Mouse (Mus musculus): ENCODE data around the gene Tmprss7. TPM values are rescaled to one million over a fixed set of nuclear protein-coding genes. Genes with fewer than 3 reads are reported as not detected.

The Tmprss7 gene
- polyA plus RNA-seq, 1 experiment from 2014 or later = 0.44 TPM

DNA sequence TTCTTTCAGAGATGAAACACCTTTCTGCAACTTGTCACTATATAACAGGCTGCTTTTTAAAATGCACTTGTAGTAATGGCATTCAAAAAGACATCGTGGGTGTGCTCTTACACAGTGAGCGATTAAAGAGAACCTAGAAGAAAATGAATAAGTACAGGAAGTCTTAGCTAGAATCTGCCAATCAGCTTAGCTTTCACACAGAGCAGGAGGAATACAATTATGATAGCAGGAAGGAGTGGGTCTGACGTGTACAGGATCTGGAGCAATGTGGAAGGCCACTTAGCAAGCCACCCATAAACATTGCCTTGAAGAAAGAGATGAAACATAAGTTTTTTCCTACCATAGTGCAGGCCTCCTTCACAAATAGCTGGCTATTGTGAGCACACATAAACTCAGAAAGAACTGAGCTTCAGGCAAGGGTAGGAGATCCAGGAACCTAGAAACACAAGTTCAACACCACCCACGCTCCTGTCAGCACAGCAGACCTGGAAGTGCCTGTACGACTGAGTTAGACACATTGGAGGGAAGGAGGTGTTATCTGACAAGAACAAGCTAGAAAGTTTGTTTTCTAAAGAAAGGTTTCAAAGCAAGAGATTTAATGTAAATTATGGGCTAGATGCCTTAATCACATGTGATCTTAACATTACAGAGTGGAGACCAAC lies 21.2 kb upstream of the Tmprss7 start:
- ATAC-seq = no peak
- Histone ChIP-seq H3K9me3 (replicated peaks) (no peaks in the 10 kb centered on the region), H3K4me1 (no peaks in the 10 kb centered on the region), H3K4me3 (no peak overlapping the region), H3K4me2 (no peak overlapping the region), H3K27ac (no peak overlapping the region), H3K9ac (no peak overlapping the region), H3K36me3 (no peaks in the 10 kb centered on the region), H3K27me3 (replicated peaks) (no peaks in the 10 kb centered on the region)
- WGBS (ENCODE audit: insufficient replicate concordance) = 59% methylated on average over 5 of the region's 5 CpGs

DNA sequence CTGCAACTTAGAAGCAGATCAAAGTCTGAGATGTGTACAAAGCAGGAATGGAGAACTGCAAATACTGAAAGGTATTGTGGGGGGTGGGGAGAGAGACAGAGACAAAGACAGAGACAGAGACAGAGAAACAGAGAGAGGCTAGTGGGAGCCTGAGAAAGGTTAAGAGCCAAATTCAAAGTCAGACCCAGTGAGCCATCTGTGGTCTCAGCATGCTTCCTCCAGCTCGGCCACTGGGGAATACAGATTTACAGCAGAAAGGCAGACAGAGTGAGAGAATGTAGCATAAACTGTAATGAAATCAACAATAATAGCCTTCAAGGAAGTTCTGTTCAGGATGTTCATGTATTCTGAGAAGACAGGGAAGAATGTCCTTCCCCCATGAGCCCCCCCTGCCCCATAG lies 20.4 kb upstream of the Tmprss7 start:
- H3K9ac ChIP-seq = no peak overlapping the region
- H3K9me3 ChIP-seq (replicated peaks) = no peaks in the 10 kb centered on the region
- H3K4me1 ChIP-seq = no peaks in the 10 kb centered on the region
- H3K4me2 ChIP-seq = no peak overlapping the region
- no peaks in the 10 kb centered on the region for H3K27me3 ChIP-seq (replicated peaks)
- H3K27ac ChIP-seq = no peak overlapping the region
- H3K4me3 ChIP-seq = no peak overlapping the region
- no peaks in the 10 kb centered on the region for H3K36me3 ChIP-seq
- no peak for ATAC-seq
- WGBS (ENCODE audit: insufficient replicate concordance) = 39% methylated on average over 1 of the region's 1 CpGs

DNA sequence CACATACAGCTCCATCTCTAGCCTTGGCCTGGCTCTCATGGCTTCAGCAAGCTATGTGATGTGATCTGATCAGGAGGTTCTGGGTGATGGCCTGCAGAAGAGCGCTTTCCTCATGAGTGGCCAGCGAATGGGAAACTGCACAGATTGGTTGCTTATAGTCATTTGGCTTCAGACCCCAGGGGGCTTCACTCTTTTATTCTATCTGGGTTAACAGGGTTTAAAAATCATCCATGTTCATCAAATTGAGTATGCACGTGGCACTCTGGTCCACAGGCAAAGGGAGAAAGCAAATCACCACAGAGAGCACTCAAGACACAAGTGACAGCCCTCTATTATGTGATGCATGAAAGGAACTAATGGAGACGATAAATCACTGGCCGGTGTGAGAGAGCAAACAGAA lies 19.8 kb upstream of the Tmprss7 start:
- Histone ChIP-seq H3K27me3 (replicated peaks) (no peaks in the 10 kb centered on the region), H3K27ac (no peak overlapping the region), H3K9me3 (replicated peaks) (no peaks in the 10 kb centered on the region), H3K4me2 (no peak overlapping the region), H3K4me3 (no peak overlapping the region), H3K4me1 (no peaks in the 10 kb centered on the region), H3K36me3 (no peaks in the 10 kb centered on the region), H3K9ac (no peak overlapping the region)
- WGBS (ENCODE audit: insufficient replicate concordance) = 65% methylated on average over 5 of the region's 5 CpGs
- no peak for ATAC-seq

DNA sequence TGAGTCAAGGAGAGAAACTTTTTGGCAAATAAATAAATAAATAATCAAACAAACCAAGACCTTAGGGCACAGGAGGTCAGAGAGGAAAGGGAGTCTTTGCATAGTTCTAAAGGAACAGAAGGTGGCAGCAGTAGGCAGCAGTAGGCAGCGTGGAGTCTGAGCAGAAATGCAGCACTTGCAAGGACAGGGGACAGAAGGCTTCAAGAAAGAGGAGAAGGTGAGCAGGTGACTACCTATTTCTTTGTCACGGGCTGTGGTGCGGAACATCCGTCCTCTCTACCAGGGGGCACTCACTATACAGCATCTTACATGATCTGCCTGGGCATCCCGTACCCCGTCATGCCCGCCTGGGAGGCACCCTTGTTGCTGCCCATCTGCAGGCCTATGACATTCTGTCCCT lies 17.8 kb upstream of the Tmprss7 start:
- Histone ChIP-seq H3K9me3 (replicated peaks) (no peaks in the 10 kb centered on the region), H3K9ac (no peak overlapping the region), H3K4me3 (no peak overlapping the region), H3K36me3 (no peaks in the 10 kb centered on the region), H3K4me2 (no peak overlapping the region), H3K27ac (no peak overlapping the region), H3K27me3 (replicated peaks) (no peaks in the 10 kb centered on the region), H3K4me1 (no peaks in the 10 kb centered on the region)
- 61% methylated on average over 7 of the region's 7 CpGs for WGBS (ENCODE audit: insufficient replicate concordance)
- ATAC-seq = no peak; the same call in 1 of the 2 replicates

DNA sequence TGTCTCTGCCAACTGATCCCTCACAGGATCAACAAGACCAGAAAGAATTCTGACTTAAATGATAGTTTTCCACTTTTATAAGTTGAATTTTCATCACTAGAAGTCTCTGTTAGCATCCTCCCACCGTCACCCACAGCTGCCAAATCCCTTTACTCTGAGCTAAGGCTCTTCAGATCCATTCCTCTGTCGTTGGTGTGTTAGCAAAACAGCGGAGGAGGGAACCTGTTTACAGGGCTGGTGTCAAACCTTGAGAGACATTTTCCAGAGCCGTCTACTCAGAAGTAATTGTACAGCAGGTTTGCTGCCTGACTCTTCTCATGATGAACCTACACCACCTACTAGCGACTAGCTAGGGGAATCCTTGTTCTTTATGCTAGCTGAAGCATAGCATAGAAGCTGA lies 5.8 kb upstream of the Tmprss7 start:
- Histone ChIP-seq H3K27me3 (replicated peaks) (no peaks in the 10 kb centered on the region), H3K4me2 (no peak overlapping the region), H3K36me3 (no peaks in the 10 kb centered on the region), H3K4me3 (no peak overlapping the region), H3K4me1 (no peaks in the 10 kb centered on the region), H3K9ac (no peak overlapping the region), H3K9me3 (replicated peaks) (no peaks in the 10 kb centered on the region), H3K27ac (no peak overlapping the region)
- ATAC-seq = no peak
- 54% methylated on average over 5 of the region's 5 CpGs for WGBS (ENCODE audit: insufficient replicate concordance)

- ATAC-seq = no peak
- Histone ChIP-seq H3K9ac (no peak overlapping the region), H3K27ac (no peak overlapping the region), H3K4me3 (no peak overlapping the region), H3K36me3 (no peaks in the 10 kb centered on the region), H3K4me1 (no peaks in the 10 kb centered on the region), H3K4me2 (no peak overlapping the region), H3K27me3 (replicated peaks) (no peaks in the 10 kb centered on the region), H3K9me3 (replicated peaks) (no peaks in the 10 kb centered on the region)
- 68% methylated on average over 6 of the region's 6 CpGs for WGBS (ENCODE audit: insufficient replicate concordance)
Observed at GRCm38 (mm10) chr16:45697996-45698395, 4.5 kb upstream of the Tmprss7 start.

DNA sequence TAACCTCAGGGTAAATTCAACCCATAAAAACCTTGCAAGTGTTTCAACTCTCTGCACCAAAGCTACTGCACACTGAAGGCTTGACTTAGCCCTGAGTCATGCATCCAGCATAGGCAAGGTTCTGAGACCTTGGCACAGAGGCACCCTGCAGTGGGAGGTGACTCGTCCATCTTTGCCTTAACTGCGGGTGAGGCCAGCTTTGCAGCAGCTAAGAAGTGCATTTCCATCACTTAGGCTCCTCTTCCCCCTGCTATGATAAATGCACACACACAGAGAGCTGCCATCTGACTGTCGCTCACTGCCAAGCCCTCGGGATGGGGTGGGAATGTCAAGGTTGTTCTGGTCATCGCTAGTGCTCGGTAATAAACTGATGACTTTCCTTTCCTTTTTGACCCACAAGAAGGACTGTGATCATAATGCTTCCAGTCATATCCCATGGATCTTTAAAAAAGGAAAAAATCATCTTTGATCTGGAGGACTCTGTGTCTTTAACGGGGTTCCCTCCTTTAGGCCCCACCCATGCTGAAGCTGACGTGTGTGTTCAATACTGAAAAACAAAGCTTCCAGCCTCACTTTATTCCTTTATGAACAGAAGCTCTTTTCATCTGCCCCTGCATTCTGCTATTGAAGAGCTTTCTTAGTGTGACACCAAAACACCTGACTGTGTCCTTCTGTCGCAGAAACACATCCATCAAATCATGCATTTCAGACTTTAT lies 2.1 kb upstream of the Tmprss7 start:
- H3K4me2 ChIP-seq = no peak overlapping the region
- no peaks in the 10 kb centered on the region for H3K36me3 ChIP-seq
- no peaks in the 10 kb centered on the region for H3K4me1 ChIP-seq
- H3K9me3 ChIP-seq (replicated peaks) = no peaks in the 10 kb centered on the region
- no peak for ATAC-seq
- H3K4me3 ChIP-seq = no peak overlapping the region
- no peaks in the 10 kb centered on the region for H3K27me3 ChIP-seq (replicated peaks)
- no peak overlapping the region for H3K9ac ChIP-seq
- WGBS (ENCODE audit: insufficient replicate concordance) = 64% methylated on average over 9 of the region's 9 CpGs
- H3K27ac ChIP-seq = no peak overlapping the region

DNA sequence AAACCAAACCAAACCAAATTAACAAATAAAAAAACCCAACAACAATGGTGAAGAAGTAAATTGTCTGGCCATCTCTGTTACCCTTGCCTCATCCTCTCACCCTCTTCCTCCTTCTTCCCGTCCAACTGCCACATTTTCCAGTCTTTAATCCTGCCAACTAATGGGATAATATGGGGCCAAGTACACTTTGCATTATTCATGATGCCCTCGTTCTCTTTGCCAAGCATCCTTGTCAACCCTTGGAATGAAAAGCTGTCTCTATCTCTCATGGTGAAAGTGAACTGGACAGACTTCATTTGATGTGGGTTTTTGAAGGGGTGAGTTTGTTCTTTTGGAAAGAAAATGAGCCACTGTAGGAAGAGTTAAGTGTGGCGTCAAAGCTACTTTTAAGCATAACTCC lies 607 bp downstream of the Tmprss7 start:
- no peaks in the 10 kb centered on the region for H3K4me1 ChIP-seq
- H3K27ac ChIP-seq = no peak overlapping the region
- no peak overlapping the region for H3K9ac ChIP-seq
- 66% methylated on average over 3 of the region's 3 CpGs for WGBS (ENCODE audit: insufficient replicate concordance)
- H3K27me3 ChIP-seq (replicated peaks) = no peaks in the 10 kb centered on the region
- H3K9me3 ChIP-seq (replicated peaks) = no peaks in the 10 kb centered on the region
- no peaks in the 10 kb centered on the region for H3K36me3 ChIP-seq
- H3K4me2 ChIP-seq = no peak overlapping the region
- no peak for ATAC-seq
- H3K4me3 ChIP-seq = no peak overlapping the region

GRCm38 (mm10) chr16:45690178-45690577 lies 3.3 kb downstream of the Tmprss7 start:
- Histone ChIP-seq H3K27ac (no peak overlapping the region), H3K4me2 (no peak overlapping the region), H3K4me1 (no peaks in the 10 kb centered on the region), H3K36me3 (no peaks in the 10 kb centered on the region), H3K9me3 (replicated peaks) (no peaks in the 10 kb centered on the region), H3K9ac (no peak overlapping the region), H3K4me3 (no peak overlapping the region), H3K27me3 (replicated peaks) (no peaks in the 10 kb centered on the region)
- WGBS (ENCODE audit: insufficient replicate concordance) = 48% methylated on average over 4 of the region's 4 CpGs
- ATAC-seq = no peak

GRCm38 (mm10) chr16:45686833-45687232 lies 6.6 kb downstream of the Tmprss7 start:
- no peaks in the 10 kb centered on the region for H3K4me1 ChIP-seq
- H3K27me3 ChIP-seq (replicated peaks) = no peaks in the 10 kb centered on the region
- no peak overlapping the region for H3K9ac ChIP-seq
- H3K27ac ChIP-seq = no peak overlapping the region
- H3K9me3 ChIP-seq (replicated peaks) = no peaks in the 10 kb centered on the region
- WGBS (ENCODE audit: insufficient replicate concordance) = 51% methylated on average over 3 of the region's 3 CpGs
- H3K4me2 ChIP-seq = no peak overlapping the region
- H3K4me3 ChIP-seq = no peak overlapping the region
- H3K36me3 ChIP-seq = no peaks in the 10 kb centered on the region
- ATAC-seq = no peak

DNA sequence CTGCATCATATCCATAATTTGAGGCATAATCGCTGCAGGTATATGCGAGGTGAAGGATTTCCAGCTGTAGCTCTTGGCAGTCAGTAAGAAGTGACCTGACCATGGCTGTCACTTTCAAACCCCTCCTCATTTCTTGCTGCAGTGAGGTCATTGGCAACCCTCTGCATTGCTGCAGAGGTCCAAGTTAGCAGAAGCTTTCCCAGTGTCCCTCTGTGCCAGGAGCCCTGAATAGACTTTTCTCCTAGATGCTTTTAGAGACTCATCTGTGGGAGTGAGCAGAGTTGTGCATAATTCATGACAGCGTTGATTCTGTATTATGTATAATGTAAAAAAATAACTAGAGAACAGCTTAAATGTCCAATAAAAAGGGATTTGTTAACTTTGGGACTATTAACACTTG lies 8.2 kb downstream of the Tmprss7 start:
- Histone ChIP-seq H3K36me3 (no peaks in the 10 kb centered on the region), H3K4me2 (no peak overlapping the region), H3K27me3 (replicated peaks) (no peaks in the 10 kb centered on the region), H3K4me3 (no peak overlapping the region), H3K27ac (no peak overlapping the region), H3K4me1 (no peaks in the 10 kb centered on the region), H3K9me3 (replicated peaks) (no peaks in the 10 kb centered on the region), H3K9ac (no peak overlapping the region)
- 61% methylated on average over 3 of the region's 3 CpGs for WGBS (ENCODE audit: insufficient replicate concordance)
- ATAC-seq = no peak

DNA sequence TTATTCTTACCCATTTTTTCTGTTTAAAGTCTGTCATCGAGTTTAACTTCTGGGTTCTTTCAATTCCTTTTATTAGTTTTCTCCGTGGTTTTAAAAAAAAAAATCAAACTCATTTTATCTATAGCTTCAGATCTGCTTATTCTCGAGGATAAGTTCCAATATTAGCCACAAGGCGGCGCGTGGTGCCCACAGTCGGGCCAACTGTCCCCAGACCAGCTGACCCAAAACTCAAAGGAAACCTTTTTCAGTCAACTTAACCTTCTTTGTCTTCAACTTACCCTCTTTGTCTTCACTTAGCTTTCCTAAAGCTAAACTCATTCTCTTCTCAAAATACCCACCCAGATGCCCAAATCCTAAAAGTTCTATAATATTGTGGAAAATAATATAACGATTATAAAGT lies 8.6 kb downstream of the Tmprss7 start:
- Histone ChIP-seq H3K4me1 (no peaks in the 10 kb centered on the region), H3K9ac (no peak overlapping the region), H3K4me3 (no peak overlapping the region), H3K36me3 (no peaks in the 10 kb centered on the region), H3K4me2 (no peak overlapping the region), H3K27ac (no peak overlapping the region), H3K9me3 (replicated peaks) (no peaks in the 10 kb centered on the region), H3K27me3 (replicated peaks) (no peaks in the 10 kb centered on the region)
- ATAC-seq = no peak
- 12% methylated on average over 8 of the region's 8 CpGs for WGBS (ENCODE audit: insufficient replicate concordance)

DNA sequence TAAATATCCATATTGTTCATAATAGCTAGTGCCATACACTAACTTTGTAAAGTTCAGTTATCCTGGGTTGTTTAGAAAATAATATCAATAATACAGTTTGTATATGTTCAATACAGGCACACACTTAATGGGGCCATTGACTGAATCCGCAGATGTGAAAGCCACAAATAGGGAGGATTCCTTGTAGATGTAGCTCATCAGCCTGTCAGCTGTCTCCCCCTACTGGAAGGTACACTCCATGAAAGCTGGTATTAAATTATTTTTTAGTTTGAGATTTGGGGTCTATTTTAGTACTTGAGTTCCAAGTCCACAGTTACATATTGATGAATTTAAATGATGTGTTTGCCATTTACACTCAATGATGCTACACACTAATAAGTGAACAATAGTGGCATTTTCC lies 17.0 kb downstream of the Tmprss7 start:
- no peaks in the 10 kb centered on the region for H3K27me3 ChIP-seq (replicated peaks)
- no peak overlapping the region for H3K4me2 ChIP-seq
- no peak overlapping the region for H3K4me3 ChIP-seq
- H3K36me3 ChIP-seq = no peaks in the 10 kb centered on the region
- no peaks in the 10 kb centered on the region for H3K9me3 ChIP-seq (replicated peaks)
- H3K4me1 ChIP-seq = no peaks in the 10 kb centered on the region
- no peak overlapping the region for H3K27ac ChIP-seq
- H3K9ac ChIP-seq = no peak overlapping the region
- 17% methylated on average over 1 of the region's 1 CpGs for WGBS (ENCODE audit: insufficient replicate concordance)
- ATAC-seq = no peak
